Mouse (Mus musculus) thymus, adult 2 months (tissue): ENCODE measurements at regions not wholly inside any gene's neighbourhood (a gene's known extent, or its start where the extent isn't known, plus 50 kb on each side); places are given as distances from the start of the nearest gene placed in this dataset.

Source experiments
- CTCF ChIP-seq: fragments of 200-500 bp; IDR thresholded peaks from 2 replicates; pipeline ENCODE4 v1.5.1; 2012; ENCODE audit warnings: mild to moderate bottlenecking, control low read depth, low read length, moderate library complexity, borderline replicate concordance; ENCODE audit not compliant: control insufficient read depth, poor library complexity, insufficient read depth; ENCODE audit errors: extremely low read depth
- POLR2A ChIP-seq: fragments of 200-500 bp; IDR thresholded peaks from 2 replicates; pipeline ENCODE4 v1.6.1; 2012; ENCODE audit warnings: mild to moderate bottlenecking, low read length, control low read depth, moderate library complexity; ENCODE audit not compliant: control insufficient read depth, poor library complexity, insufficient read depth; ENCODE audit errors: extremely low read depth

- no peak for TF ChIP-seq CTCF
- TF ChIP-seq POLR2A = no peak
These were observed 217.3 kb upstream of the 4930535I16Rik start for GRCm38 (mm10) chr4:124135165-124135470.
